Mouse (Mus musculus) hindbrain, embryonic 15.5 days (tissue): ENCODE measurements at regions not wholly inside any gene's neighbourhood (a gene's known extent, or its start where the extent isn't known, plus 50 kb on each side); places are given as distances from the start of the nearest gene placed in this dataset.

Source experiments
- ATAC-seq: fragments of 200-750 bp; cut with Nextera tagmentation; 2 replicates; pipeline ENCODE4 v1.8.0; 2017; ENCODE audit warnings: low read depth, moderate number of reproducible peaks, moderate TSS enrichment; ENCODE audit not compliant: low FRiP score
- H3K27ac ChIP-seq: fragments of 300-500 bp; sonication (generic); replicated peaks from 2 replicates; pipeline ENCODE4 v1.5.1; 2015; ENCODE audit warnings: mild to moderate bottlenecking, inconsistent platforms
- H3K27me3 ChIP-seq: fragments of 300-500 bp; sonication (generic); 2 replicates; pipeline ENCODE4 v1.6.1; 2015; ENCODE audit warnings: control low read depth, inconsistent platforms
- H3K36me3 ChIP-seq: fragments of 300-500 bp; sonication (generic); 2 replicates; pipeline ENCODE4 v1.6.1; 2015; ENCODE audit warnings: control low read depth, inconsistent platforms
- H3K4me1 ChIP-seq: fragments of 300-500 bp; sonication (generic); replicated peaks from 2 replicates; pipeline ENCODE4 v1.6.1; 2015; ENCODE audit warnings: control low read depth, inconsistent platforms
- H3K4me2 ChIP-seq: fragments of 300-500 bp; sonication (generic); 2 replicates; pipeline ENCODE4 v1.6.1; 2015; ENCODE audit warnings: moderate library complexity, mild to moderate bottlenecking, inconsistent platforms
- H3K4me3 ChIP-seq: fragments of 300-500 bp; sonication (generic); 2 replicates; pipeline ENCODE4 v1.5.1; 2015; ENCODE audit warnings: mild to moderate bottlenecking, inconsistent platforms
- H3K9ac ChIP-seq: fragments of 300-500 bp; sonication (generic); 2 replicates; pipeline ENCODE4 v1.6.1; 2015; ENCODE audit warnings: inconsistent platforms
- H3K9me3 ChIP-seq: fragments of 300-500 bp; sonication (generic); 2 replicates; pipeline ENCODE4 v1.6.1; 2016; ENCODE audit warnings: control low read depth, inconsistent platforms
- WGBS: fragments of 180-500 bp; shearing (Covaris S2); methylation state at CpG from one replicate; pipeline ENCODE4 v1.1.7; 2015; 5-methylcytosine and 5-hydroxymethylcytosine counted together

DNA sequence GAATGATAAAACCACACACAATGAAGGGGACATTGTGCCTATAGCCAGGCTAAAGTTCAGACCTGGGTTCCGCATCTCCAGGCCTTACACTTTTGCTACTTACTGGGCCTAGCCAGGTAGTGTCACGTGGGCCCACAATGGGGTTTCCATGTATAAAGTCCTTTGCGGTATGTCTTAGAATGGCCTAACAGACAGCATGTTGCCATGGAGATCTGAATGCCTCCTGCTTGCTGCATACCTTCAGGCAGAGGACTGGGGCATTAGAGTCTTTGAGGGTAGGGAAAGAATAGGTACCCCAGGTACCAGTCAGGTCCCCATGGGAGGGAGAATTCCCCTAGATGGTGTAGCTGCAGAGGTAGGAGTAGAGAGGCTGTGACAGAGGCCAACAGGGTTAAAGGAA, 159.0 kb downstream of the Rplp1 start:
- no peak overlapping the region for H3K4me2 ChIP-seq
- no peaks in the 10 kb centered on the region for H3K36me3 ChIP-seq
- H3K4me3 ChIP-seq: no peak overlapping the region
- 0 out of 2 replicates have a peak overlapping the region, but pooled peaks have one; percentile 66 for H3K27ac ChIP-seq
- H3K27me3 ChIP-seq: no peaks in the 10 kb centered on the region
- no peak overlapping the region for H3K9ac ChIP-seq
- 49% methylated on average over 3 of the region's 3 CpGs for WGBS
- no peak for ATAC-seq
- peaks cover 30% of the 10 kb centered on the region for H3K4me1 ChIP-seq
- H3K9me3 ChIP-seq: no peaks in the 10 kb centered on the region

DNA sequence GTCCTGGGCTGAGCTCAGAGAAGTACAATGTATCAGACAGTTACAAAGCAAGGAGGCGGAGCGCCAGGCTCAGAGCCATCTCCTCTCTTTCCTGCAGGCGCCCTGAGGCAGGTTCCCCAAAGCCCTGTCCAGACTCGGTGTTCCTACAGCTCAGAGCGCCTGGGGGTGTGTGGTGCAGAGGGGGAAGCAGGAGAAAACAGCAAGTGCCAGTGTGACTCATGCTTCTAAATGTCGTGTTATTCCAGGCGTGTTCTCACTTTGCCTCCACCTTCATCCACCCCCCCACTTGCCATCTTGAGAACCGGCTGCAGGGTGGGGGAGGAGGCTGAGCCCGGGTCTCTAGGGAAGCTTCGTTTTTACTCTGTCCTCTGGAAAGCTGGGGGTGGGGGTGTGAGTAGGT, 160.5 kb downstream of the Rplp1 start:
- Histone ChIP-seq H3K4me3 (no peak overlapping the region), H3K9me3 (no peaks in the 10 kb centered on the region), H3K9ac (no peak overlapping the region), H3K36me3 (no peaks in the 10 kb centered on the region), H3K4me1 (peaks cover 30% of the 10 kb centered on the region), H3K27me3 (no peaks in the 10 kb centered on the region), H3K4me2 (no peak overlapping the region), H3K27ac (no peak overlapping the region)
- ATAC-seq: no peak
- 37% methylated on average over 10 of the region's 10 CpGs for WGBS

DNA sequence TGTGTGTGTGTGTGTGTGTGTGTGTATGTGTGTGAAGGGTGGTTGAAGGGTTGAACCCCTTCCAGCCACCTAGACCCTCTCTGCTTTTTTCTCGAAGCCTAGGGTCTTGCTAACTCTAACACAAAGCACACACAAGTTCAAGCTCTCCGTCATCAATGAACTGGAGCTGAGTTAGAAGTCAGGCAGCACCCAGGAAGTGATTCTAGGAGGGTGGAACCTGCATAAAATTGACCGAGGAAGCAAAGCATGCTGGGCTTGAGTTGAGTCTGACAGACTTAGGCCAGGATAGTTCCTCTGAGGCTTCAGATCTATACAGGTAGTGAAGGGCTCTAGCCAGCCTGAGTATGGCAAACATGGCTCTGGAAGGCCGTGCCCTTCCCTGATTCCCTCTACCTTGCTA, 165.1 kb downstream of the Rplp1 start:
- H3K27ac ChIP-seq: no peak overlapping the region
- H3K4me3 ChIP-seq: no peak overlapping the region
- H3K9me3 ChIP-seq: no peaks in the 10 kb centered on the region
- H3K27me3 ChIP-seq: no peaks in the 10 kb centered on the region
- H3K36me3 ChIP-seq: no peaks in the 10 kb centered on the region
- H3K4me1 ChIP-seq: peaks cover 9% of the 10 kb centered on the region
- ATAC-seq: no peak
- 95% methylated on average over 4 of the region's 4 CpGs for WGBS
- H3K9ac ChIP-seq: no peak overlapping the region
- H3K4me2 ChIP-seq: no peak overlapping the region

DNA sequence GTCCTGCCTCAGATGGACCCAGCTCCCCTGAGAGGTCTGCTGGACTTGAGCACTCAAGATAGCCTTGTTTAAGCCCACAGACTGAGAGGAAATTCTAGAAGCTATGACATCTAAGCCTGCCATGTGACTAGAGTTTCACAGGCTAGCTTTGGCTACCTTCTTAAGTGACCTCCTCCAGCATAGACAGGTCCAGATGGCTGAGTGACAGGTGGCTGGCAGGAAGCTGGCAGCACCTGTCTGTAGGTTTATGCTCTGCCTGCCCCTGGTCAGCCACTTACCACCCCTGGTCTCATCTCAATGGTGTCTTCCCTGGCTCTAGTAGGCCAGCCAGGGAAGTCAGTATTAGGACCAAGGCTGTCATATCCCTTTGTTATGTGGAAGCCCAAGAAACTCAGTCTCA, 165.9 kb downstream of the Rplp1 start:
- H3K4me3 ChIP-seq: no peak overlapping the region
- H3K4me2 ChIP-seq: no peak overlapping the region
- H3K9ac ChIP-seq: no peak overlapping the region
- peaks cover 3% of the 10 kb centered on the region for H3K4me1 ChIP-seq
- no peak for ATAC-seq
- no peak overlapping the region for H3K27ac ChIP-seq
- H3K36me3 ChIP-seq: no peaks in the 10 kb centered on the region
- H3K27me3 ChIP-seq: no peaks in the 10 kb centered on the region
- no peaks in the 10 kb centered on the region for H3K9me3 ChIP-seq

DNA sequence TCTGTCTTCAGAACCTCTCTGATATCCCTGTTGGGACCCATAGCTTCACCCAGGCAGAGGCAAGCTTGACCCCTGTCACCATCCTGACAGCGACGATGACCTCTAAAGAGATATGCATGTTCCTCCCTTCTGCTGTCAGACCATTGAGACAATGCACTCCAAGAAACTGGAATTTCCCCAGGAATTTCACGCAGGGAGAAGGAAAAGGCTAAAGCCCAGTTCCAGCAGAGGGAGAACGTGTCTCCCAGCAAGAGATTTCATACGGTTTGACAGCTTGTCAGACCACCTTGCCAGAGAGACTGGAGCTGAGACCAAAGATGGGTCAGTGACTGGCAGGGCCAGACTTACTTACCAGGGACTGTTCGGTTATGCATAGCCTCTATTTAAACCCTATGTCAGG, 167.9 kb downstream of the Rplp1 start:
- Histone ChIP-seq H3K4me3 (no peak overlapping the region), H3K36me3 (no peaks in the 10 kb centered on the region), H3K4me1 (no peaks in the 10 kb centered on the region; the same call in 1 of the 2 replicates), H3K4me2 (no peak overlapping the region), H3K27me3 (no peaks in the 10 kb centered on the region), H3K9me3 (no peaks in the 10 kb centered on the region), H3K9ac (no peak overlapping the region), H3K27ac (no peak overlapping the region)
- 51% methylated on average over 6 of the region's 6 CpGs for WGBS
- no peak for ATAC-seq

DNA sequence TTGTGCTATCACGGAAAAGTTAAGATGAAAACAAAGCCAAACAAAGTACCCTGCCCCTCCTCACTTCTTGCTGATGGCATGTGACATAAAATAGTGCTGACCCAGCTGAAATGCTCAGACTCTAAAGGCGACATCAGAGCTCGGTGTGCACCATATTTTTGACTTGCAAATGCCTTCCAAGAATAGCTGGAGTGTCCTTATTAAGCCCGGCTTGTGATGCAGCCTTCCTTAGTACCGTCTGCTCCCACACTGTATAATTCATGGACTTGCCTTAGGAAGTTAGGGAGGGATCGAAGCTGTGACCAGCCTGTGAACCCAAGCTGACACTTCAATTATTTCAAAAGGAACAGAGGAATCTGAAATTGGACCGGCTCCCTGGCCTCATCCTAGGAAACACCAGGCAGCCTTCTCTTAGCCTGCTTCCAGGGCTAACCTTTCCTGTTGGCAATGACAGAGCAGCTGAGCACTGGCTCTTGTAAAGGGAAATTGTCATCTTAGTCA, 169.0 kb downstream of the Rplp1 start:
- H3K27ac ChIP-seq: no peak overlapping the region
- H3K4me2 ChIP-seq: no peak overlapping the region
- H3K9ac ChIP-seq: no peak overlapping the region
- no peaks in the 10 kb centered on the region for H3K9me3 ChIP-seq
- H3K36me3 ChIP-seq: no peaks in the 10 kb centered on the region
- no peaks in the 10 kb centered on the region; the same call in 1 of the 2 replicates for H3K4me1 ChIP-seq
- WGBS: 13% methylated on average over 7 of the region's 7 CpGs
- no peaks in the 10 kb centered on the region for H3K27me3 ChIP-seq
- no peak for ATAC-seq
- no peak overlapping the region for H3K4me3 ChIP-seq

DNA sequence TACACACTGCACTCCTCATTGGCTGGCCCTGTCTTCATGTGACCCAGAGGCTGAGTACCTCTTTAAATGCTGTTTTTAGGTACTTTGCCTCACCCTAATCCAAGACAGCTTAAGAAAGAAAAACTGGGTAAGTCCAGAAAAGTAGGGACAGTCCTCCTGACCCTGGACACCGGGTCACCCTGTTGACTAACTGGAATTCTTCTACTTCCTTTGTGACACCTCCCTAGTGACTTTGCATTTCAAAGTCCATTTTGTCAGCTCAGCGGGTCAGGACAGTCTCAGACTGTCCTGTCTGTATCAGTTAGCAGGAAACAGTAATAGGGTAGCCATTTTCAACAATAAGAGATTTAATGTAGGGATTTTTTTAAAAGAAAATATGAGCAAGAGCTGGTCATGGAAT, 180.8 kb downstream of the Rplp1 start:
- Histone ChIP-seq H3K36me3 (no peaks in the 10 kb centered on the region), H3K4me1 (no peaks in the 10 kb centered on the region), H3K9ac (no peak overlapping the region), H3K27me3 (no peaks in the 10 kb centered on the region), H3K9me3 (no peaks in the 10 kb centered on the region), H3K4me3 (no peak overlapping the region), H3K27ac (no peak overlapping the region), H3K4me2 (no peak overlapping the region)
- no peak for ATAC-seq
- WGBS: 60% methylated on average over 2 of the region's 2 CpGs

DNA sequence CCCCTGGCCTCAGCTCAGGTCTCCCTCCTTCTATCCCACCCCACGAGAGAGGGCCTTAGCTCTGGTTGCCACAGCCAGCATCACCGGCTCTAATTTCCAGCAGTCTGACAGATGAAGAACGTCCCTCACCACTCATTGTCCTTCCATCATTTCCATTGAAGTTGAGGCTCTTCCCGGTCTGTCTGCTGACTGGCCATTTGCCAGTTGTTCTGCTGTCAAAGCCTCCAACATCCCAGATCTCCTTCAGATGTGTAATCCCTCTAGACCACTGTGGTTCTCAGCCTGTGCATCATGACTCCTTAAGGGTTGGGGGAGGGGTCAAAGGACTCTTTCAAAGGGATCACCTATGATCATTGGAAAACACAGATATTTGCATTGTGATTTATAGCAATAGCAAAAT, 181.6 kb downstream of the Rplp1 start:
- Histone ChIP-seq H3K9me3 (no peaks in the 10 kb centered on the region), H3K4me2 (no peak overlapping the region), H3K9ac (no peak overlapping the region), H3K27me3 (no peaks in the 10 kb centered on the region), H3K36me3 (no peaks in the 10 kb centered on the region), H3K27ac (no peak overlapping the region), H3K4me3 (no peak overlapping the region), H3K4me1 (no peaks in the 10 kb centered on the region)
- 64% methylated on average over 4 of the region's 4 CpGs for WGBS
- no peak for ATAC-seq

DNA sequence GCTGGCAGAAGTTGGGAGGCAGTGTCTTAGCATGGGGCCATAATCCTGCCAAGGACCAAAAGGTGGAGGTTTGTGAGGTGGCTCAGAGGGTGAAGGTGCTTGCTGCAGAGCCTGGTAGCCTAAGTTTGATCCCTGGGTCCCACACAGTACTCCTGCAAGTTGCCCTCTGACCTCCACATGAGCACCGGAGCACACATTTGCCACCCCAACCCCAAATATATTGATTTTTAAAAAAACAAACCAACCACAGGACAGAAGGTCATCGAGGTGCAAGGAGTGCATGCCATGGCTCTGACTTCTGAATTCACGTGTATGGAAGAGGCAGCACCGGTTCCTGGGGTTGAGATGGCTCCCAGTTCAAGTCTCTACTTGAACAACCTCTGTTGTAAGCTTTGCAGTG, 186.2 kb downstream of the Rplp1 start:
- Histone ChIP-seq H3K9ac (no peak overlapping the region), H3K4me2 (no peak overlapping the region), H3K4me1 (no peaks in the 10 kb centered on the region), H3K36me3 (no peaks in the 10 kb centered on the region), H3K27ac (no peak overlapping the region), H3K9me3 (no peaks in the 10 kb centered on the region), H3K27me3 (no peaks in the 10 kb centered on the region), H3K4me3 (no peak overlapping the region)
- WGBS: 84% methylated on average over 4 of the region's 4 CpGs
- ATAC-seq: no peak

DNA sequence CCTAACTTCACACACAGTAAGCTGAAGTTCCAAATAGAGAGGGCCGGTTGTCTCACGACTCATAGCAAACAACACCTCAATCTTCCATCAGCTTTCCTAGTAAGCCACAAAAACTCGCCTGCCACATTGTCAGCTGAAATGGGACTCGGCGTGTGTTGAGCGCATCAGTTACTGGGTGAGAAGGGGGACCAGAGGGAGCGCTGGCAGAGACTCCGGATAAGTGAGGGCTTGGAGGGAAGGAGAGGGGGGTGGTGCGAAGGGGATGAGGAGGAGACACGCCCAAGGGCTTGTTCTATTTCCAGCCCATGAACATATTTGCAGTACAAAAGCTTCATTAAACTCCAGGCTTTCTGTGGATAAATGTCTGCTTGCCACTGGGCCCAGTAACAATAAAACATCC, 186.7 kb downstream of the Rplp1 start:
- no peak overlapping the region for H3K4me2 ChIP-seq
- H3K4me3 ChIP-seq: no peak overlapping the region
- no peaks in the 10 kb centered on the region for H3K9me3 ChIP-seq
- 73% methylated on average over 10 of the region's 10 CpGs for WGBS
- H3K36me3 ChIP-seq: no peaks in the 10 kb centered on the region
- no peak for ATAC-seq
- H3K27ac ChIP-seq: no peak overlapping the region
- H3K4me1 ChIP-seq: no peaks in the 10 kb centered on the region
- H3K27me3 ChIP-seq: no peaks in the 10 kb centered on the region
- H3K9ac ChIP-seq: no peak overlapping the region

DNA sequence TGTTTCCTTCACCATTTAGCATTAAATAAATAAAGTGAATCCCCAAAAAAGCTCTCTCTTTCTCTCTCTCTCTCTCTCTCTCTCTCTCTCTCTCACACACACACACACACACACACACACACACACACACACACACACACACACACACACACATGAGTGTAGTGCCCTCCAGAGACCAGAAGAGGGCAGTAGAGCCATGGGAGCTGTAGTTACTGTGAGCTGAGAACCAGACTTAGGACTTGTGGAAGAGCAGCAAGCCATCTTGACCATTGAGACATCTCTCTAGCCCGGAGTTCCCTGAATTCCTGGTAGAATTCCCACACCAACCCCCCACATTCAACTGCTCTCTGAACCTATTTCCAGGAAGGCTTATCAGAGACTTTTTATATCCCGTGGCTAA, 190.3 kb downstream of the Rplp1 start:
- WGBS: 95% methylated on average over 2 of the region's 2 CpGs

DNA sequence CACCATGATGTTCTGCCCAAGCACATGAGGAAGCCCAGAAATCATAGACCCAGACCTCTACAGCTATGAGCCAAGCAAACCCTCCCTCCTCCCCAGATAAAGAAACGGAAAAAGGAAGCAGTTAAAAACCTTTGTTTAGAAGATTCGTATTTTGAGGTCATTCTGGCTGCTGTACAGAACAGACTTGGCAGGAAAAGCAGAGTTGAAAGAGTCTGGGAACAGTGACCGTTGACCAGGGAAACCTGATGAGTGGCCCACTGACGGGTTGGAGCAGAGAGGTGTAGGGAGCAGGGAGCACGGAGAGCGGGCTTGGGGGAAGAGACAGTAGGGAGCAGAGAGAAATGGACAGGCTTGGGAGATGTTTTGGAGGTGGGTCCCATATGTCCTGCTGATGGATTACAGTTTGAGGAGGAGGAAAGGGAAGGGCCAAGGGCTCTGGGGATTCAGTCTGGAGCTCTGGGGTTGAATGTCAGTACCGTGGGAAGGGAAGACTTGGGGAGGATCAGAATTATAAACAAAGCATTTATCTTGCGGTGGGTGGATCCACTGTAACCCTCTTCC, 191.2 kb downstream of the Rplp1 start:
- no peak overlapping the region for H3K27ac ChIP-seq
- no peak for ATAC-seq
- WGBS: 77% methylated on average over 8 of the region's 8 CpGs
- no peak overlapping the region for H3K9ac ChIP-seq
- no peaks in the 10 kb centered on the region for H3K27me3 ChIP-seq
- H3K36me3 ChIP-seq: no peaks in the 10 kb centered on the region
- H3K9me3 ChIP-seq: no peaks in the 10 kb centered on the region
- no peak overlapping the region for H3K4me2 ChIP-seq
- H3K4me1 ChIP-seq: peaks cover 20% of the 10 kb centered on the region
- no peak overlapping the region for H3K4me3 ChIP-seq

More for the DNA sequence above, 190.3 kb downstream of the Rplp1 start:
- H3K27ac ChIP-seq: no peak overlapping the region
- no peak for ATAC-seq
- no peaks in the 10 kb centered on the region for H3K36me3 ChIP-seq
- no peak overlapping the region for H3K9ac ChIP-seq
- H3K4me3 ChIP-seq: no peak overlapping the region
- no peak overlapping the region for H3K4me2 ChIP-seq
- H3K4me1 ChIP-seq: peaks cover 20% of the 10 kb centered on the region
- no peaks in the 10 kb centered on the region for H3K9me3 ChIP-seq
- H3K27me3 ChIP-seq: no peaks in the 10 kb centered on the region

DNA sequence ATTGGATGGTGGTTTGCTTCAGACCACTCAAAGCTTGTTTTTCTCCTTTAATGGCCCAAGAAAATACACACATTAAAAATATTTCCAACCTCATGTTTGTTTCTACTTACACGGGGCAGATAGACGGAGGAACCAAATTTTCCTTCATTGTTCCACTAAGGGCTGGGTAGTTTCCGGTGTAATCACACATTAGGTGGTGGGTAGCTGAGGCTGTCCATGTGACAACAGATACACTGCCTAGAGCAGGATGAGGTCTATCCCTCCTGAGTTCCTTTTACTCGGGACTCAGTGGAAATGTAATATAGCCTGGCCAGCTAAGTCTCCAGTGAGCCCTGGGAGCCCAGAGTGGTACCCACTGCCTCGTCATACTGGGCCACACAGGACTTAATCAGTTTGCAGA, 192.5 kb downstream of the Rplp1 start:
- ATAC-seq: no peak
- H3K4me1 ChIP-seq: peaks cover 22% of the 10 kb centered on the region
- H3K4me2 ChIP-seq: no peak overlapping the region
- no peaks in the 10 kb centered on the region for H3K27me3 ChIP-seq
- no peaks in the 10 kb centered on the region for H3K9me3 ChIP-seq
- H3K4me3 ChIP-seq: no peak overlapping the region
- H3K36me3 ChIP-seq: no peaks in the 10 kb centered on the region
- no peak overlapping the region for H3K9ac ChIP-seq
- WGBS: 82% methylated on average over 5 of the region's 5 CpGs
- no peak overlapping the region for H3K27ac ChIP-seq
